Mouse (Mus musculus): ENCODE measurements around the gene Gm45337.
"Not testable (repeated sequence)": the region's sequence is repeated elsewhere in the genome, so short reads cannot be mapped to it uniquely, and the experiment has no call there.

Gene Gm45337

GRCm38 (mm10) chr7:142144507-142144906, at the start of gene Gm45337:
Gene Gm45337, minus strand, starts transcription at chr7:142144607.
- CTCF ChIA-PET: no interaction called here

DNA sequence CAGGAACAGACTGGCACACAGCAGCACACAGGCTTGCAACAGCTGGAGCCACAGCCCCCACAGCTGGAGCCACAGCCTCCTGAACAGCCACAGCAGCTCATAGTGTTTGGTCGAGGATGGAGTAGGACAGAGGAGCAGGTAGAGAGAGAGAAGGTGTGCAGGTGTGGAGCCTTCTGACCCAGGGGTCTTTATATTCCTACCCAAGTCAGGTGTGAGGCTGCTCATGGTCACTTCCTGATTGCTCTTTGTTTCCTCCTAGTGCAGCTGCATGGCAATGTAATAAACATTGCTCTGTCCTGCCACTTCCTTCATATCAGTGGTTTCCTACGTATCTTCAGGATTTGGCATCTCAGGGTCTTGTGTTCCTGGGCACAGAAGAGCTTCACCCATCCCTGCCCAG, 45.9 kb upstream of the Gm45337 start, which contains the start of gene Gm10153:
TSS of gene Gm10153 (minus strand) at position 101 of the 400 bp plus-strand sequence.
- CTCF ChIA-PET: no interaction called here

GRCm38 (mm10) chr7:142188156-142188555, 43.7 kb upstream of the Gm45337 start:
- CTCF ChIA-PET: no interaction called here

DNA sequence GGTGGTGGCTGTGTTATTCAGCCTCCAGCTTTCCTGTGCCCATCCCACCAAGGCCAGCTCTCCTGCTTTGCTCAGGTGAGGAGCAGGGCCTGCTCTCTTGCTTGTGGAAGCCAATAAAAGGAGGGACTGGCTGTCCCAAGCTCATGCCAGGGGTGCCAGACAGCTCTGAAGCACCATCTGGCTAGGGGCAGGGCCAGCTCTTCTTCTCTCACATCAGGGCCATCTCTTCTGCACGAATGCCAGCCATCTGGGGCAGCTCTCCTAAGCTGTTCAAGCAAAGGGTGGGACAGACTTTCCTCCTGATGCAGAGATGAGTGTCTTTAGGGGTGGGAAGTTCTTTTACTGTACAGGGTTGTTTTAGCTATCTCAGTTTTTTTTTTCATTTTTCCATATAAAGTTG, 36.6 kb upstream of the Gm45337 start:
- CTCF ChIA-PET: no interaction called here

DNA sequence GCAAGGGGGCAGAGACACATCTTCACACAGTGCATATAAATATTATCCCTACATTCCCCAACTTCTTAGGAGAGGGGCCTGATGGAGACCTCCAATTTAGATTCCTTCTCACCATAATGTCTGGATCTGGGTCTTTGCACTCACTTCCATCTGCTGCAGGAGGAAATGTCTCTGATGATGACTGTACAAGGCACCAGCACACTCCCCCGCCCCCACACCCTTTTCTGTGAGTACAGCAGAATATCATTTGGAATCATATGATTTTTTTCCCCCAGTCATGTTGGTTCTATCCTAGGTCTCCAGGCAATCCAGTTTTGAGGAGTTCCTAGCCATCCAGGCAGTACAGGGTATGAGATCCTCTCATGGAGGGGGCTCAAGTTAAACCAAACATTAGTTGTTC, 34.3 kb upstream of the Gm45337 start:
- CTCF ChIA-PET: interaction anchor here (0.6 kb wide), 1 partner anchor 1154 kb away, joined by 3 read pairs; no protein-coding TSS in a partner anchor

GRCm38 (mm10) chr7:142175905-142176304, 31.5 kb upstream of the Gm45337 start, which contains the start of gene Krtap5-2:
Gene Krtap5-2, minus strand, starts transcription at chr7:142176005.
- CTCF ChIA-PET: not testable (repeated sequence)

- CTCF ChIA-PET: no interaction called here
Observed at GRCm38 (mm10) chr7:142169836-142170235, 25.4 kb upstream of the Gm45337 start.

DNA sequence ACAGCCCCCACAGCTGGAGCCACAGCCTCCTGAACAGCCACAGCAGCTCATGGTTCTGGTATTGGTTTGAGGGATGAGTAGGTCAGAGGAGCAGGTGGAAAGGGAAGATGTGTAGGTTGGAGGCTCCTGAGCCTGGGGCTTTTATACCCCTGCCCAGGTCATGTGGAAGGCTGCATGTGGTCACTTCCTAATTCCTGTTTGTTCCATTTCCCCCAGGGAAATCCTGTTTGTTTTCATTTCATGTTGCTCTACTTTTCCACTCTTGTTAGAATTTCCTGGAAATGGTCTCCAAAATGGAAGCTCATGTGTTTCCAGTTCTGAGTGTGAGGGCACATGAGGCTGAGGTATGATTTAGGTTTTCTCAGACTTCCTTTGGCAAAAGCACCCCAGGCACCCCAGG, 21.2 kb upstream of the Gm45337 start, which contains the start of gene Gm4553:
TSS of gene Gm4553 (minus strand) at position 101 of the 400 bp plus-strand sequence.
- CTCF ChIA-PET: not testable (repeated sequence)

GRCm38 (mm10) chr7:142159366-142159765, 15.0 kb upstream of the Gm45337 start:
- CTCF ChIA-PET: no interaction called here

DNA sequence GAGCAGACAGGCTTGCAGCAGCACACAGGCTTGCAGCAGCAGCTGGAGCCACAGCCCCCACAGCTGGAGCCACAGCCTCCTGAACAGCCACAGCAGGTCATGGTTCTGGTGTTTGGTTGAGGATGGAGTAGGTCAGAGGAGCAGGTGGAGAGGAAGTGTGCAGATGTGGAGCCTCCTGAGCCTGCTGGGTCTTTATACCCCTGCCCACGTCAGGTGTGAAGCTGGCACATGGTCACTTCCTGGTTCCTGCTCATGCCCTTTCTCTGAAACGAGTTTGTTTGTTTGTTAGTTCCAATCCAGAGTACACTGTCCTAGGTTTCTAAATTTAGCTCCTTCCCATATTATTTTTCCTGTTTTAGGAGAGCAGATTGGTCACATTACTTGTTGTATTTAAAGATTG, 12.6 kb upstream of the Gm45337 start, which contains the start of gene Gm29735:
TSS of gene Gm29735 (minus strand) at position 101 of the 400 bp plus-strand sequence.
- CTCF ChIA-PET: interaction anchor here (0.6 kb wide), 1 partner anchor 113 kb away, joined by 4 read pairs; no protein-coding TSS in a partner anchor

- CTCF ChIA-PET: no interaction called here
Observed at GRCm38 (mm10) chr7:142155308-142155707, 10.9 kb upstream of the Gm45337 start.

DNA sequence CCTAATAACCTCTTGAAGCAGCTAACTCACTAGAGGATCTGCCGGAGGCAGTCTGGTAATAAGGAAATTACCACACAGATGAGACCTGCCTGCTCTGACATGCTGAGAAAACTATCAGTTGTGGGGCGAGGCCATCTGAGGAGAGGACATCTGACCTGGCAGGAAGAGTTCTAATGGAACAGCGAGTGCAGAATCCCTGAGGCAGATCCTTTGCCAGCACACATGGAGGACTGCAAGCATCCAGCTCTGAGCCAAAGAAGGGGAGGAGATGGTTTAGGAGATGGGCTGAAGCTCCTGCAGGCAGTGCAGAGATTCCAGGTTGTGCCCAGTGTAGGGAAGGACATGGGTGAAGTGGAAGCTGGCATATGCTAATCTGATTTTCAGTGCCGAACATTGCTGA, 7.8 kb upstream of the Gm45337 start:
- CTCF ChIA-PET: no interaction called here

DNA sequence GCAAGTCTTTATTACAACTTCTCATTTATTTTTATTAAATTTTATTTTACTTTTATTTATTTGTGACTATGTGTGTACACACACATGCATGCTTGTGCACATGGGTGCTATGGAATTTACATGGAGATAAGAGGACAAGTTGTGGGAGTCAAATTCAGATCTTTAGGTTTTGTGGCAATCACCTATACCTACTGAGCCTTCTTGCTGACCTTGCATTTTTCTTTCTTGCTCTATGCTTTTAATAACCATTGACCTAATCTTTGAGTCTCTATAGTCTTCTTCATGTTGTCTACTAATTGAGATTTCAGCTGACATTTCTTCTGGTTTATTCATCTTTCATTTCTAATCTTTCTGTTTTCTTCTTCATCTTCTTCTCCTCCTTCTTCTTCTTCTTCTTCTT, 4.2 kb upstream of the Gm45337 start:
- CTCF ChIA-PET: no interaction called here

GRCm38 (mm10) chr7:142146033-142146432, 1.6 kb upstream of the Gm45337 start:
- CTCF ChIA-PET: no interaction called here

DNA sequence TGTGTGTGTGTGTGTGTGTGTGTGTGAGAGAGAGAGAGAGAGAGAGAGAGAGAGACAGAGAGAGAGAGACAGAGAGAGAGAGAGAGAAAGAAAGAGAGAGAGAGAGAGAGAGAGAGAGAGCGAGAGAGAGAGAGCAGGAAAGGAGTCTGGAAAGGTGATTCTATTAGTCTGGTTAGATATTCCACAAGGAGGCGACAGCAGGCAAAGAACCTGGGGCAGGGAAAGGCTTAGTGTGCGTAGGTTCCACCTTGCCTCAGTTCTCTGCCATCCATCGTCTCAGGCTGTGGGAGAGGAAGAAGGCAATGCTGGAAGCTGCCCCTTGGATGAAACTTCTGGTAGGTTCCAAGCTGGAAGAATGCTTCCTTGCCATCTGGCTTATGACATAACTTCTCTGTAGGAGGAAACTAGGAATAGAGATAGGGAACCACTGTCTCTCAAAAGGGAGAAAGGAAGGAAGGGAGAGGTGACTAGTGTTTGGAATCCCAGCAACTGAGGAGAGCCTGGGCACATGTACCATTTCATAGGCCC, 1.1 kb upstream of the Gm45337 start:
- CTCF ChIA-PET: no interaction called here

DNA sequence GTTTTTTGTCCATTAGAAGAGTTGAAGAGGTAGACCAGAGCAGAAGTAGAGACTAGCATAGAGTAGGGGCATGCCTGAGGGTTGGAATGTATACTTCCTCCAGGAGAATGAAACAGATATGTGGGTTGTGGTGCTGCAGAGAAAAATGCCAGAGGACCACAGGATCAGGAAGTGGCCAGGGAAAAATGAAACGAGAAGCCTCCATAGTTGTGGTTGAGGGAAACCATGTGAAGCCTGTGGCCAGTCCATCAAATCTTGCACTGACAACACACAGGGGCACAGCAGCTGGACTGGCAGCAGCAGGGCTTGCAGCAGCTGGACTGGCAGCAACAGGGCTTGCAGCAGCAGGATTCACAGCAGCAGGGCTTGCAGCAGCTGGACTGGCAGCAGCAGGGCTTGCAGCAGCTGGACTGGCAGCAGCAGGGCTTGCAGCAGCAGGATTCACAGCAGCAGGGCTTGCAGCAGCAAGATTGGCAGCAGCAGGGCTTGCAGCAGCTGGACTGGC, 849 bp downstream of the Gm45337 start:
- CTCF ChIA-PET: not testable (repeated sequence)

- CTCF ChIA-PET: no interaction called here
Observed at GRCm38 (mm10) chr7:142140696-142141095, 3.7 kb downstream of the Gm45337 start.

DNA sequence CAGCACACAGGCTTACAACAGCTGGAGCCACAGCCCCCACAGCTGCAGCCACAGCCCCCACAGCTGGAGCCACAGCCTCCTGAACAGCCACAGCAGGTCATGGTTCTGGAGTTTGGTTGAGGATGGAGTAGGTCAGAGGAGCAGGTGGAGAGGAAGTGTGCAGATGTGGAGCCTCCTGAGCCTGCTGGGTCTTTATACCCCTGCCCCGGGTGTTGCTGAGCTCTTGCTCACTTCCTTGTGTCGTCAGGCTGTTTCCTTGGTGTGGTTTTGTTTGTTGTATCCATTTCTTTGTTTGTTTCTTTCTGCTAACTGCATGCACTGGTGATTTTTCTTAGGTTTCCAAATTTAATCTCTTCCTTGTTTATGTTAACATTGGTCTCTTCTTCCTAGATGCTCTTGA, 8.5 kb downstream of the Gm45337 start, which contains the start of gene Gm39115:
TSS of gene Gm39115 (minus strand) at position 101 of the 400 bp plus-strand sequence.
- CTCF ChIA-PET: not testable (repeated sequence)

DNA sequence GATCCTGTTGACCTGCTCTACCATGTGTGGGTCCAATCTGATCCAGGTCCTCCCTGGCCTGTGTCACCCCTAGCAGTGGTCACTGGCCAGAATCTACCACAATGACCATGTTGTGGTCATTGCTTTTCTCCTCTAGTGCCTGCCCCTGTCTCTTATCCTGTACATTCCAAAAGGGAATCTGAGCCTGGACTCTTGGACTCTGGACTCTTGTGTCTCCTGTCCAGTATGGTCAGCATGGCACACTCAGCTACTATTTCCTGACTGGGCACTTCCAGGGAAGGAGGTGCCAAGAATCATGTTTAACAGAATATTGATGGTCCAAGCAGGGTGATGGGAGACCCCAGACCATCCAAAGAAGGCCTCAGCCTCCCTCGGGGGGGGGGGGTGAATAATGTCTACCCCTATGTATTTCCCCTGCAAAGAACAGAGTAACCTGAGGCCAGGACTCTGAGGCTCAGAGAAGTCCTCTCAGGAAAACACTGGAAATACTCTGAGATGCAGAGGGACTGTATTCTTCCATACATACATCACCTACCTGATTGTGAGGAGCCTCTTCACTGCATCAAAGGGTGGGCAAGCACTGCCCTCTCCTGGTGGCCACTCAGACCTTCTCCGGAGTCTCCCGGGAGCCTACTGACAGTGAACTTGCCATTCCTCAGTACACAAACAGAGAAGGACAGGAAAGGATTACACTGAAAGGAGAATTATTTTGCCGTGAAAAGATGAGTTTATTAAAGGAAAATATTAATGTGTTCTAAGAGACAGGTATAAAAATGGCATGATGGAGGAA, 10.0 kb downstream of the Gm45337 start:
- CTCF ChIA-PET: no interaction called here

DNA sequence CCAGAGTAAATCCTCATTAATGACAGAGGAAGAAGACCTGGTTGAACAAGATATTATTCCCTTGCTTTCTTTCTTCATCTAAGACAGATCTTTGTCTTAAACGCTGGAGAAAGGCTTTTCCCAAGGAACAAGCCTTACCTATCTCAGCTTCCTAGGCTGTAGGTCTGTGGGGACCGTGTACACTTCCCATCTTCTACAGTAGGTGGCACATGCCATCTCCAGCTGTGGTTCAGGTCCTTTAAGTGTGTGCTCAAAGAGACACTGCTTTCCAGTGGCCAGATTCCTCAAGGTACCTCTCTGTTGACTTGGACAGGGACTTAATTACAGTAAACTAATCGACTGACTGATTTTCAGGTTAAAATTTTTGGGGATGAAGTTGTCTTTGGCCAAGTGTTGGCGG, 15.6 kb downstream of the Gm45337 start:
- CTCF ChIA-PET: no interaction called here

GRCm38 (mm10) chr7:142120629-142121028, 23.8 kb downstream of the Gm45337 start, which contains the start of gene Gm45618:
Gene Gm45618, minus strand, starts transcription at chr7:142120729.
- CTCF ChIA-PET: not testable (repeated sequence)

- CTCF ChIA-PET: no interaction called here
Observed at GRCm38 (mm10) chr7:142119632-142120031, 24.8 kb downstream of the Gm45337 start.

- CTCF ChIA-PET: no interaction called here
Observed at GRCm38 (mm10) chr7:142104747-142105146, 39.7 kb downstream of the Gm45337 start.
